Mouse (Mus musculus): ENCODE data around the gene Abcc1.

GRCm38 (mm10) chr16:14366017-14366416 lies 4.7 kb downstream of the Abcc1 start:
- TF ChIP-seq CTCF (IDR thresholded peaks at IDR 0.05; ENCODE audit: borderline replicate concordance, insufficient read depth, low read depth, low read length) (no peak), POLR2A (IDR thresholded peaks at IDR 0.05; ENCODE audit: borderline replicate concordance, insufficient read depth, low read length) (no peak)

Measured in cerebellum, adult 2 months (tissue).